Mouse (Mus musculus) ES-E14 (cell line): ENCODE results near the gene Suclg1.

Experiments
- CHD2 ChIP-seq: IDR thresholded peaks from 2 replicates; pipeline ENCODE4 v1.6.1; 2014; ENCODE audit warnings: mild to moderate bottlenecking, low read depth, low read length, inconsistent platforms
- ZNF384 ChIP-seq: IDR thresholded peaks from 2 replicates; pipeline ENCODE4 v1.6.1; 2012; ENCODE audit warnings: low read depth, low read length, inconsistent platforms

DNA sequence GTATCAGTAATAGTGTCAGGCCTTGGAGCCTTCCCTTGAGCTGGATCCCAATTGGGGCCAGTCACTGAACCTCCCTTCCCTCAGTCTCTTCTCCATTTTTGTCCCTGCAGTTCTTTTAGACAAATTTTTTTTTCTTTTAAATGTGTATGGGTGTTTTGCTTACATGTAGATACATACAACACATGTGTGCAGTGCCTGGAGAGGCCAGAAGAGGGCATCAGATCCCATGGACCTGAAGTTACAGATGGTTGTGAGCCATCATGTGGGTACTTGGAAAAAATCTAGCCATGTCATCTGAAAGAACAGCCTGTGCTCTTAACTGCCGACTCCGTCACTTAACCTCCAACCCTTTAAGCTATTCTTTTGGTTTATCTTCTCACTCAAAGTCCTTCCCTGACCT is 38.1 kb downstream of the Suclg1 start:
- TF ChIP-seq CHD2 (no peak), ZNF384 (no peak)
